Mouse (Mus musculus) adrenal gland, adult 8-10 months (tissue): ENCODE data around the gene Ppp4r4. TPM values are rescaled to one million over a fixed set of nuclear protein-coding genes. Genes with fewer than 3 reads are reported as not detected.
"Not testable (repeated sequence)": the region's sequence is repeated elsewhere in the genome, so short reads cannot be mapped to it uniquely, and the experiment has no call there.

Experiments
- DNase-seq: peaks from one replicate; pipeline ENCODE4 v3.0.0; 2022
- total RNA-seq, 4 experiments: library from RNA; stranded (reverse); gene quantifications; 2 replicates each; pipeline ENCODE4 v1.2.4; 2022

Gene Ppp4r4
- total RNA-seq, 4 experiments from 2014 or later, result 4.0 to 11.1 (median 7.3) TPM

DNA sequence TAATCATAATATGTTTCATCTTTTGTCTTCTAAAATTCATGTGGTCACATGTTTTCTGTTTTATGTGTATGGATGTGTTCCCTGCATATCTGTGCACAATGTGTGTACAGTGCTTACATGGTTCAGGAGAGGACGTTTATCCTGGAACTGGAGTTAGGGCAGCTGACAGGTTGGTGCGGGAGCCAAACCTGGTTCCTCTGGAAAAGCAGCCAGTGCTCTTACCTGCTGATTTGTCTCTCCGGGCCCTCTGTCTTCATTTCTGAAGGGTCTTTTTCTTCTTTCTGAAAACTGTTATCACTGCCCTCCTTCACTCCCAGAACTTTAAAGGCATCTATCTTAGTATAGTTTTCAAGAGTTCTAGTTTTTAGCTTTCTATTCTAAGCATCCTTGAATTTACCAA lies 111.7 kb downstream of the Ppp4r4 start:
- DNase-seq, result no peak

GRCm38 (mm10) chr12:103644601-103645000 lies 112.5 kb downstream of the Ppp4r4 start:
- no peak for DNase-seq

DNA sequence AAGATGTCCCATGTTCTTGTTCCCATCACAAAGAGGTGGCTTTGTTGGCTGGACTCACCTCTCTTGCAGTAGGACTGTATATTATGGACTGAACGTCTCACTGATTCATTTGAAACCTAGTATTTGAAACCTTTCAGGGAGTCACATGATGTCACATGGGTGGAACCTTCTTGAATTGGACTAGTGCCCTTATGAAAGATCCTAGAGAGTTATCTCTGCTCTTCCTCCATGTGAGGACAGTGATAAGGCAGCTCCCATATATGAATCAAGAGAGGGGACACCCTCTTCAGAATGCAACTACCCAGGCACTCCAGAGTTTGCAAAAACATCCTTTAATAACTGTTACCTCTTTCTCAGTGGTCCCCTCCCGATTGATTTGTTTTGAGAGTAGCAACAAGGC lies 114.2 kb downstream of the Ppp4r4 start:
- no peak for DNase-seq

DNA sequence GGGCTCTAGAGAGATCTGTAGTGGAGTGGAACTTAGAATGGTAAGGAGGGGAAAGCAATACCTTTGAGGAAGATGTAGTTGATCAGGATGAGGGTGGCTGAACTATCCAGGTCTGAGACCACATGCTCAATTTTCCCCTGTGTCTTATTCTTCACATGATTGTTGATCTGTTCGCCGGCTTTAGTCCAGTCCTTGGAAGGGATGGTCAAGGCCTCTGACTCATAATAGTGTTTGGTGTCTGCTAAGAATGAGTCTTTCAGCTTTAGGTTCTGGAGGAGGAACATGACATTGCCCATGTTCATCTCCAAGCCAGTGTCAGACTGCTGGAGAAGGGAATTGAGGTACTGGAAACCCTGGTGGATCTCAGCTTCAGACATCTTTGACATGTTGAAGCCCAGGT lies 121.8 kb downstream of the Ppp4r4 start:
- peak; percentile 26 for DNase-seq

DNA sequence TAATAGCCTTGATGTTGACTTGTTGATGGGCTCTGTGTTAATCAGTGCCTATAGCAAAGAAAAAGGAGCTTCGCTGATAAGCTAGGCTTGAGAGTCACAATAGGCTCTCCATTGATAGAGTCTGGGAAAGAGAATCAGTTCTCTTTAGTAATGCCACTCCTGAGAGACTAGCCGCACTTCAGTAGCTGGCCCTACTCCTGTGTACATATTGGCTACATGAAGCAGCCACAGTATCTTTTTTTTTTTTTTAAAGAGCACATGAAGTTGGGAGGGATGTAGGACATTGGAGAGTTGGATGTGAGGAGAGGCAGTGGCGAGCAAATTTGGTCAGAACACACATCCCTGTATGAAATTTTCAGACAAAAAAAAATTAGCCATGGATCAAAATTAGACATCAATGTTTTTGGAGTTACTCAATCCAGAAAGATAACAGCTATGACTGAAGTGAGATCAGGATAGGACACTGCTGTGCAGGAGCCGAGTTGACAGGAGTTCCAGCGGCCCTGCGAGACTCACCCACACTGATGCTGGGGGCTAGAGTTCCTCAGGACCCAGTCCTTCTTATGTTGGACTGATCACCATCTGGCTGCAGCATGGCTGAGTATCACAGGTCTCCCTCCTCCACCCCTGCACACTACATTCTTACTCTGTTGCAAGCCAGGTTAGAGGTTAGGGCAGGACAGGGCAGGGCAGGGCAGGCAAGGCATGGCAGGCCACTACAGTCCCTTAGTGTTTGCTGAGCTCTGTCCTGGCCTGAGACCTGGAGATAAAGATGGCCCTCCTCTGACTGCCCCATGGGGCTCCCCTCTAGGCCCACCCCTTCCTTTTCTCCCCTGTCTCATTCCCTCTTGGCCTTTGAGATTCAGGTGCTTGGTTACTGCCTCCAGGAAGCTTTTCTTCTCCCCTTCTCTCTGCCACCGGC lies 123.3 kb downstream of the Ppp4r4 start:
- DNase-seq, result no peak

- DNase-seq, result peak; percentile 20
These were observed 125.0 kb downstream of the Ppp4r4 start, which contains the start of gene Serpina6 for GRCm38 (mm10) chr12:103656848-103657626. Serpina6 (minus strand) TSS chr12:103657212.

- no peak for DNase-seq
These were observed 125.9 kb downstream of the Ppp4r4 start for GRCm38 (mm10) chr12:103657991-103658390.

- no peak for DNase-seq
These were observed 127.1 kb downstream of the Ppp4r4 start for GRCm38 (mm10) chr12:103659171-103659570.

DNA sequence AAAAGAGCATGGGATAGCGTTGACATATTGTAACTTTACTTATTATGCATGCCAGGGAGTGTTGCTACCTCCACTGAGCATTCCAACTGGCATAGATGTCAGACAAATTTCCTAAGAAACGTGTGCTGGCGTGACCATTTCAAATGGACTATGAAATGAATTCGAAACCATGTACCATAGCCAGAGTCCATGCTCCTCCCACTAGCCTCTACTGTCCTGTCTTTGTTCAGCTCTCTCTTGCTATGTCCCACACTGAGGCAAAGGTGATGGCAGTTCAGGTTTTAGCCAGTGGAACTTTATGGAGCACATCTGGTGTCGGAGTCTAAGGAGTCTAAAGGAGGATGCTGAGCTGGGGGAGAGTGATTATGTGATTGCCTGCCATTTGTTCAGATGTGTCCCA lies 128.0 kb downstream of the Ppp4r4 start:
- no peak for DNase-seq

DNA sequence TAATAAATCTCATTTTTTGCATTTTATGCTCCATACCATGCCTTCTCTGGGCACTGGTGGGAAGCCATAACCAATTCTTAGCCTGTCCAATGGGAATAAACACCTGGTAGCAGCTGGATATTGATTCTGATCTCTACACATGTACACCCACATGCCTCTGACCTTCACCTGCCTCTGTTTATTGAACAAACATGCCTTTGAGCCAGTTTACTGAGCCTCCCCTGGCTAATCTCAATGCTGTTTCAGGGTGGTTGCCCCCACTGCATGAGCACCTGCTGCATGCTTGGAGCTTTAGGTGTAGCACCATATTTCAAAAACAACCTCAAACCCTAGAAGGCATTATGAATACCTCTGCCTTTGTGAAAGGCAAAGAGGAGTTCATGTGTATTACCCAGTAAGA lies 130.0 kb downstream of the Ppp4r4 start:
- not testable (repeated sequence) for DNase-seq

Other genes starting within 250 kb of the Ppp4r4 start
- gene Fam181a, start 221.3 kb upstream of the Ppp4r4 start, total RNA-seq, result not detected
- gene Asb2, start 176.3 kb upstream of the Ppp4r4 start, total RNA-seq, result 1 to 10 TPM in 1 of 4 experiments, under 1 TPM in 3; 0.74 to 1.5 (median 0.83) TPM
- 1 to 10 TPM; 3.8 to 6.6 (median 4.5) TPM for gene Otub2, start 143.6 kb upstream of the Ppp4r4 start, total RNA-seq
- gene 9330161L09Rik, start 124.5 kb upstream of the Ppp4r4 start, total RNA-seq, result 1 to 10 TPM in 3 of 4 experiments, under 1 TPM in 1; 0.99 to 3.4 (median 2.1) TPM
- 100 to 1,000 TPM; 131 to 169 (median 147) TPM for gene Ddx24, start 106.5 kb upstream of the Ppp4r4 start, total RNA-seq
- gene Ifi27, start 98.1 kb upstream of the Ppp4r4 start, total RNA-seq, result 1,000 to 10,000 TPM; 1,094 to 1,254 (median 1,159) TPM
- 100 to 1,000 TPM; 264 to 566 (median 340) TPM for gene Ifi27l2a, start 88.6 kb upstream of the Ppp4r4 start, total RNA-seq
- not detected for gene Ifi27l2b, start 75.1 kb upstream of the Ppp4r4 start, total RNA-seq
- under 1 TPM in 3 of 4 experiments, not detected in 1; 0.25 to 0.61 (median 0.27) TPM for gene Serpina10, start 99.2 kb downstream of the Ppp4r4 start, total RNA-seq
- 10 to 100 TPM in 1 of 4 experiments, 1 to 10 TPM in 1, under 1 TPM in 2; 0.56 to 12.4 (median 4.6) TPM for gene Serpina6, start 124.9 kb downstream of the Ppp4r4 start, total RNA-seq
- gene Serpina16, start 143.9 kb downstream of the Ppp4r4 start, total RNA-seq, result under 1 TPM in 1 of 4 experiments, not detected in 3; 0.30 TPM
- not detected for gene Serpina1f, start 163.2 kb downstream of the Ppp4r4 start, total RNA-seq
- gene Serpina1d, start 241.3 kb downstream of the Ppp4r4 start, total RNA-seq, result 1 to 10 TPM in 2 of 4 experiments, under 1 TPM in 2; 0.25 to 2.4 (median 0.72) TPM